Mouse (Mus musculus) lung, postnatal 25 days (tissue): ENCODE measurements around the gene Tmem216.

ENCODE experiments used
- DNase-seq: peaks from one replicate; pipeline ENCODE4 v3.0.0; 2022; ENCODE audit warnings: low spot score

The Tmem216 gene

DNA sequence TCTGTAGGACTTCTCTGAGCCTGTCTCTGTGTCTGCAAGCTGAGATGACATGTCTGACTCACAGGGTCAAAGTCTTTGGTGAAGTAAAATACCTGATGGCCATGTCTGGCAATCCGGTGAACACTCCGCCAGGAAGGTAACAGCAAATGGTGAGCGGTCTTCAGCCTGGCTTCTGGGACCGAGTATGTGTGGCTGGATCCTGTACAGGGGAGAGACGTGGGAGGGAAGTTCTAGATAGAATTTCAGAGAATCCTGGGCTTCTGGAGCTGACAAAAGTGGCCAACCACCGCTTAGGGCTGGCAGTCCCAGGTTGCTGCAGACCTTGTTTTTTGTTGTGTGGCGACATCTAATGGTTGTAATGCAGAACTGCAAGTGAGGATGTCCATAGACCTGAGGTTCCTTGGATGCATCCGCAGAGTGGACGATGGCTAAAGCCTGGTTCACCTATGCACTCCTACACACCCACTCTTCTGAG is 69.7 kb downstream of the Tmem216 start:
- peak; percentile 71 for DNase-seq
